Mouse (Mus musculus) liver, postnatal 0 days (tissue): ENCODE data around the gene Kalrn.

Experiments used
- CTCF ChIP-seq: sonication (generic); IDR thresholded peaks from 2 replicates; pipeline ENCODE4 v1.5.1; 2016; ENCODE audit warnings: antibody characterized with exemption, low read depth
- EP300 ChIP-seq: IDR thresholded peaks from 2 replicates; pipeline ENCODE4 v1.6.1; 2016; ENCODE audit warnings: antibody characterized with exemption, low read depth, mild to moderate bottlenecking

DNA sequence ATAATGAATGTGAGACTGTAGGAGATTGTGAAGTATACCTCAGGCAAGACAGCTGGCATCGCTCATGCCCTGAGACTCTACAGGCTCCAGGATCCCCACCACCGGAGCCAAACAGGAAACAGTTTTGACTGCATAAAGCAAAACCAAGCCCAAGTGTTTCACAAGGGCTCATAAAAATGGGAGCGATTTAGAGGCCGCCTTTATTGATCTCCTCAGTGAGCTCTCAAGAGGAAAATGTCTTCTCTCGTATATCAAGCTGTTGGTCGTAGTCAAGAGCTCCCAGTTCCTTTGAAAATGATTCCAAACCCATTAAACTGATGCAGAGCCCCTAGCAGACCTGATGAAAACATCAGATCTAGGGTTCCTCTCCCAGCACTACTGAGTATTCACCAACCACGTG, 127.7 kb downstream of the Kalrn start:
- TF ChIP-seq CTCF (no peak), EP300 (no peak)
